Mouse (Mus musculus) lung, embryonic 14.5 days (tissue): ENCODE measurements around the gene Sez6. TPM values are rescaled to one million over a fixed set of nuclear protein-coding genes. Genes with fewer than 3 reads are reported as not detected.

ENCODE experiments used
- ATAC-seq: fragments of 200-750 bp; cut with Nextera tagmentation; 2 replicates; pipeline ENCODE4 v1.8.0; 2017; ENCODE audit warnings: mild to moderate bottlenecking, moderate TSS enrichment, moderate library complexity; ENCODE audit not compliant: insufficient read depth
- DNase-seq: peaks from one replicate; pipeline ENCODE4 v3.0.0-alpha.2; 2015
- H3K27ac ChIP-seq: fragments of 300-500 bp; sonication (generic); 2 replicates; pipeline ENCODE4 v1.5.1; 2014; ENCODE audit warnings: low read depth, mild to moderate bottlenecking, moderate library complexity
- H3K27me3 ChIP-seq: fragments of 300-500 bp; sonication (generic); 2 replicates; pipeline ENCODE4 v1.6.1; 2014; ENCODE audit warnings: low read length, control low read depth; ENCODE audit not compliant: insufficient read depth
- H3K36me3 ChIP-seq: fragments of 300-500 bp; sonication (generic); 2 replicates; pipeline ENCODE4 v1.6.1; 2014; ENCODE audit warnings: control low read depth; ENCODE audit not compliant: insufficient read depth
- H3K4me1 ChIP-seq: fragments of 300-500 bp; sonication (generic); 2 replicates; pipeline ENCODE4 v1.6.1; 2014; ENCODE audit warnings: antibody characterized with exemption, control low read depth; ENCODE audit not compliant: insufficient read depth
- H3K4me2 ChIP-seq: fragments of 300-500 bp; sonication (generic); 2 replicates; pipeline ENCODE4 v1.6.1; 2014; ENCODE audit warnings: mild to moderate bottlenecking
- H3K4me3 ChIP-seq: fragments of 300-500 bp; sonication (generic); 2 replicates; pipeline ENCODE4 v1.5.1; 2014; ENCODE audit warnings: low read depth, low read length
- H3K9ac ChIP-seq: fragments of 300-500 bp; sonication (generic); 2 replicates; pipeline ENCODE4 v1.6.1; 2014
- H3K9me3 ChIP-seq: fragments of 300-500 bp; sonication (generic); 2 replicates; pipeline ENCODE4 v1.6.1; 2016; ENCODE audit warnings: low read depth, low read length, control low read depth
- CTCF ChIP-seq: IDR thresholded peaks from 2 replicates; pipeline ENCODE4 v1.5.1; 2016; ENCODE audit warnings: antibody characterized with exemption, low read depth
- WGBS: fragments of 180-500 bp; shearing (Covaris S2); extraction: QIAGEN DNeasy Blood & Tissue Kit; methylation state at CpG from one replicate; pipeline ENCODE4 v1.1.7; 2014; 5-methylcytosine and 5-hydroxymethylcytosine counted together
- polyA plus RNA-seq: library from polyadenylated mRNA; unstranded; fragments of >200 nt; fragmentation: Nextera tagmentation; extraction: Ambion mirVana; gene quantifications from 2 replicates; pipeline ENCODE4 v1.2.1, GENCODE M21; 2014

Sez6 gene
- polyA plus RNA-seq, 1 experiment from 2014 or later: 0.22 TPM

DNA sequence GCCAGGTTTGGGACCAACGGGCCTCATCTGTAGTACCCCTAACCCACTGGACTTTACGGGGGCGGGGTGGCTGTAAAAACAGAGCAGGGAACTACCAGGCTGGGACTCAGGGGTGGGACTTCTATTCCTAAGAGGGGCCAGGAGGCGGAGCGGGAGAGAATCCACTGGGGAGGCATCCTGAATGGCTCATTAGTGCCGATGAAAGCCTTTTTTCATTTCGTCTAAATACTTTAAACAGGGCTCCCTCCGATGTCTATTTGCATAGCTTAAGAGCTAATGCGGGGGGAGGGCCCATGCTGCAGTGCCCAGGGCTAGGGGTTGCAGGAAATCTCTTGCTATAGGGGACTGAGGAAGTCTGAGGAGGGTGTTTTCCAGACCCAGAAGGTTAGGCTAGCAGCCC lies 17.3 kb downstream of the Sez6 start:
- 7% methylated on average over 9 of the region's 9 CpGs for WGBS
- Histone ChIP-seq H3K9ac (no peak overlapping the region), H3K4me1 (no peaks in the 10 kb centered on the region), H3K9me3 (no peaks in the 10 kb centered on the region), H3K27me3 (0 out of 2 replicates have a peak, but pooled peaks cover 20% of the 10 kb centered on the region), H3K4me3 (no peak overlapping the region), H3K27ac (no peak overlapping the region), H3K4me2 (no peak overlapping the region), H3K36me3 (no peaks in the 10 kb centered on the region)
- TF ChIP-seq CTCF: no peak
- ATAC-seq: no peak
- DNase-seq: peak; percentile 24

DNA sequence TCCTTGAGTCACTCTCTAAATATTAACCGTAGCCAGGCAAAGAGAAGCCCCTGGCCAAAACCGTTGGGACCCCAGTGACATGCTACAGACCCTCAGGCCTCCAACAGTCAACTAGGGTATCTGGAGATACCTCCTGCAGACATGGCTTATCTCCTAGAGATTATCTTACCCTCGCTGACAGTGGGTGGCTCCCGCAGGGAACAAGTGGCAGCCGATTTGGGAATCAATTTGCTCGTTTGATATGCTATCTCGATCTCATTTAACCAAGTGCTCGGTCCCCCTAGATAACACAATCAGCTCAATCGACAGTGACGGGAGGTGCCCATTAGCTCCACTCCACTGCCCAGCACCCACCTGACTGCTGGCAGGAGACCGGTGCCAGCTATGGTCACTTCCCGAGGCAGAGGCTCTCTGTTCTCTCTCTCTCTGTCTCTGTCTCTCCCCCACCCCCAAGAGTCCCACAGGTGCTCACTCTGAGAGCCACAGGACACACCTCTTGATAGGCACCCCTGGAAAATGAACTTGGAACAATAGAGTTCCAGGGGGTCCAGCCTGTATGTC lies 19.6 kb downstream of the Sez6 start:
- Histone ChIP-seq H3K4me1 (no peaks in the 10 kb centered on the region), H3K9ac (no peak overlapping the region), H3K36me3 (no peaks in the 10 kb centered on the region), H3K27me3 (0 out of 2 replicates have a peak, but pooled peaks cover 20% of the 10 kb centered on the region), H3K27ac (no peak overlapping the region), H3K4me2 (no peak overlapping the region), H3K4me3 (no peak overlapping the region), H3K9me3 (no peaks in the 10 kb centered on the region)
- DNase-seq (no peak), ATAC-seq (no peak)
- TF ChIP-seq CTCF: no peak
- WGBS: 15% methylated on average over 12 of the region's 12 CpGs

DNA sequence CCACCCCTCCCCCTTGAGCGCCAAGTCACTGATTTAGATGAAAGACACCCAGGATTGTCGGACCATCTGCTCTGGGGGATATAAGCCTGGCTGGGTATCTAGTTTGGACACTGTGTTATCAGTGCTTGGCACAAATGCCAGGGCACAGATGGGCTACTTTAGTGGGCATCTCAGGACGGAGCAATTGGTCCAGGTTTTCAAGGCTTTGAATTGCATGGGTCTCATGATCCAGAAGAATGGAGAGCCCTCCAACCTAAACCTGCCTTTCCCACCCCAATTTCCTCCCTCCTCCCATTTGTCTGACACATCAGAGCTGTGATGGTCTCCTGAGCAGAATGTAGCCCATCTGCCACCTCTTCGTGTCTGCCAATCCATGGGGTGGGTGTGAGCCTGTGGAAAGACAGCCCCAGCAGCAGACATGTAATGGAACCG lies 20.2 kb downstream of the Sez6 start:
- Histone ChIP-seq H3K9me3 (no peaks in the 10 kb centered on the region), H3K27me3 (0 out of 2 replicates have a peak, but pooled peaks cover 20% of the 10 kb centered on the region), H3K9ac (no peak overlapping the region), H3K4me3 (no peak overlapping the region), H3K27ac (no peak overlapping the region), H3K4me2 (no peak overlapping the region), H3K4me1 (no peaks in the 10 kb centered on the region), H3K36me3 (no peaks in the 10 kb centered on the region)
- DNase-seq (no peak), ATAC-seq (no peak)
- WGBS: 45% methylated on average over 5 of the region's 5 CpGs
- TF ChIP-seq CTCF: no peak

DNA sequence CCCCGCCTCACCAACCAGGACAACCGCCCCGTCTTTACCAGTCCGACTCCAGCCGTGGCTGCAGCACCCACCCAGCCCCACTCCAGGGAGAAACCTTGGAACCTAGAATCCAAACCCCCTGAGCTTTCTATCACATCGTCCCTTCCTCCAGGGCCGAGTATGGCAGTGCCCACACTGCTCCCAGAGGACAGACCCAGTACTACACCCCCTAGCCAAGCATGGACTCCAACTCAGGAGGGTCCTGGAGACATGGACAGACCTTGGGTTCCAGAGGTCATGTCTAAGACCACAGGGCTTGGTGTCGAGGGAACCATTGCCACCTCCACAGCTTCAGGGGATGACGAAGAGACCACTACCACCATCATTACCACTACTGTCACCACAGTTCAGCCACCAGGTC lies 23.1 kb downstream of the Sez6 start:
- Histone ChIP-seq H3K27me3 (0 out of 2 replicates have a peak, but pooled peaks cover 11% of the 10 kb centered on the region), H3K4me2 (no peak overlapping the region), H3K36me3 (no peaks in the 10 kb centered on the region), H3K27ac (no peak overlapping the region), H3K4me3 (no peak overlapping the region), H3K9ac (no peak overlapping the region), H3K4me1 (no peaks in the 10 kb centered on the region), H3K9me3 (no peaks in the 10 kb centered on the region)
- ATAC-seq (no peak), DNase-seq (peak; percentile 68)
- WGBS: 33% methylated on average over 9 of the region's 9 CpGs
- peak; percentile 83 for TF ChIP-seq CTCF

DNA sequence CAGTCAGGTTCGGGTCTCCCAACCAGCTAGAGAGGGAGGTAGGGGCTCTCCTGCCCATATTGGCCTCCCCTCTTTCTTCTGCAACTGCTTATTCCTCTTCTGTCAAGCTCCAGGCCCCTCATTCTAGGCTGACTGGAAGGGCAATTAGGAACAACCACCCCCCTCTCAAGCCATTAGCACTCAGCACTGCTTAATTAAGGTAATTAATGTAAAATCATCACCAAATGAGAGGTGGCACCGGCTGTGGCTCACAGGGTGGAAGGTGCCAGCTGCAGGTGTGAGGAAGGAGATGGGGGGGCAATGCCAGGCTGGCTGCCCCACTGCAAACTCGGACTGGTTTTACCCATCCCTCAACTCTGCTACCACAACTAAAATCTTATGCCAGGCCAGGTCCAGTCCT lies 25.8 kb downstream of the Sez6 start:
- H3K9ac ChIP-seq: no peak overlapping the region
- no peak for ATAC-seq
- no peaks in the 10 kb centered on the region for H3K36me3 ChIP-seq
- H3K4me1 ChIP-seq: no peaks in the 10 kb centered on the region
- TF ChIP-seq CTCF: no peak
- no peak overlapping the region for H3K4me2 ChIP-seq
- H3K27me3 ChIP-seq: 0 out of 2 replicates have a peak, but pooled peaks cover 4% of the 10 kb centered on the region
- H3K9me3 ChIP-seq: no peaks in the 10 kb centered on the region
- no peak for DNase-seq
- 58% methylated on average over 3 of the region's 3 CpGs for WGBS
- H3K4me3 ChIP-seq: no peak overlapping the region
- H3K27ac ChIP-seq: no peak overlapping the region

DNA sequence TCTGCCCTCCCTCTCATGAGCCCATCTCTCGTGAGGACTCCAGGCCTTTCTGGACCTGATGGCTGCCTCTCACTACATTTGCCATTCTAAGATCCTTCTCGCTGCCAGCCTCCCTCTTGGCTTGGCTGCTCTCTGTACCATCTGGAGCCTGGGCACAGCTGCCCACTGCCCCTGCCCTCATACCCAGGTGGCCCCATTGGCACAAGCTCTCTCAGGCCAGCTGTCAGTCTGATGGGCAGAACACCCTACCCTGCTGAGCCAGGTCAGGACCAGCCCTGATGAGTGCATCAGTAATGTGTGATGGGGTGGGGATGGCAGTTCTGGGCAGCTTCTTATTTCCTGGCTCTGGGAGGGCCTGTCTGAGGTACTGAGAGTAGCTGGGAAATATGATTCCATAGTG lies 27.7 kb downstream of the Sez6 start:
- H3K4me3 ChIP-seq: no peak overlapping the region
- no peak overlapping the region for H3K9ac ChIP-seq
- no peaks in the 10 kb centered on the region for H3K4me1 ChIP-seq
- H3K4me2 ChIP-seq: no peak overlapping the region
- WGBS: 79% methylated on average over 2 of the region's 2 CpGs
- DNase-seq (no peak), ATAC-seq (no peak)
- TF ChIP-seq CTCF: no peak
- no peaks in the 10 kb centered on the region for H3K9me3 ChIP-seq
- H3K27me3 ChIP-seq: no peaks in the 10 kb centered on the region
- no peak overlapping the region for H3K27ac ChIP-seq
- H3K36me3 ChIP-seq: no peaks in the 10 kb centered on the region

DNA sequence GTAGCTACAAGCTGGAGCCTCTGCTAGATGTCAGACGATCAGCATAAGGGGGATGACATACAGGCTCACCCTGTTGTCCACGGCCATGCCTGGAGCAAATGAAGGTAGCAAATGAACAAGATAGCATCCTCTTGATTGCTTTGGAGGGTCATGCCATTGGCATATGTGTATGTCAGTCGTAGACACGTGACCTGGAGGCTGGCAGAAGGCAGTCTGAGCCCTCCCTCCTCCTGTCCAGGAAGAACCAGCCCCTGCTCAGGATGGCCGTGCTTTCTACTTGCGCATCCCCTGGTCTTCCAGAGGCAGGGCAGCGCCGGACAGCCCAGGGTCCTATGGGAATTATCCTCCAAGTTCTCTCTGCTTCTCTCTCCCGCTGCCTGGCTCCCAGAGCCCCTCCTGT lies 28.3 kb downstream of the Sez6 start:
- Histone ChIP-seq H3K4me2 (no peak overlapping the region), H3K27ac (no peak overlapping the region), H3K4me1 (no peaks in the 10 kb centered on the region), H3K27me3 (no peaks in the 10 kb centered on the region), H3K9me3 (no peaks in the 10 kb centered on the region), H3K9ac (no peak overlapping the region), H3K36me3 (no peaks in the 10 kb centered on the region), H3K4me3 (no peak overlapping the region)
- DNase-seq (no peak), ATAC-seq (no peak)
- WGBS: 36% methylated on average over 9 of the region's 9 CpGs
- TF ChIP-seq CTCF: no peak
